Mouse (Mus musculus): ENCODE data around the gene Xpnpep3.

DNA sequence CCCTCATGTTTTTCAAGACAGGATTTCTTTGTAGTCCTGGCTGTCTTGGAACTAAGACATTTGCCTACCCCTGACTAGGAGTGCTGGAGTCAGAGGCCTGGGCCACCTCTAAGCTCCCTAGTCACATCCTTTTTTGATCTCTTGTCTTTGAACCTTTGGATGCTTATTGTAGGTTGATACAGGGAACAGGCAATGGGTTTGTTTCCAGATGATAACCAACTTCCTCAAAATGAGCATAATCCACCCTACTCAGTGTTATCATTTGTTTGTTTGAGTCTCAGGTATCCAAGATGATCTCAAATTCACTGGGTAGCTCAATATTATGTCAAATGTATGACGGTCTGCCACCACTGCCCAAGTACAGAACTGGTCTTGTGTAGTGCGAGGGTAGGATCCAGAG, 104.1 kb downstream of the Xpnpep3 start:
- no peak for TF ChIP-seq CTCF (IDR thresholded peaks at IDR 0.05; ENCODE audit: control insufficient read depth, insufficient read depth, insufficient replicate concordance, low read depth, low read length)
- no peak for TF ChIP-seq POLR2A (IDR thresholded peaks at IDR 0.05; ENCODE audit: control insufficient read depth, low read depth, low read length)
